Mouse (Mus musculus) lung, postnatal 14 days (tissue): ENCODE data around the gene Dmrt1.

ENCODE experiments used
- DNase-seq: peaks from one replicate; pipeline ENCODE4 v3.0.0; 2021

Gene Dmrt1

DNA sequence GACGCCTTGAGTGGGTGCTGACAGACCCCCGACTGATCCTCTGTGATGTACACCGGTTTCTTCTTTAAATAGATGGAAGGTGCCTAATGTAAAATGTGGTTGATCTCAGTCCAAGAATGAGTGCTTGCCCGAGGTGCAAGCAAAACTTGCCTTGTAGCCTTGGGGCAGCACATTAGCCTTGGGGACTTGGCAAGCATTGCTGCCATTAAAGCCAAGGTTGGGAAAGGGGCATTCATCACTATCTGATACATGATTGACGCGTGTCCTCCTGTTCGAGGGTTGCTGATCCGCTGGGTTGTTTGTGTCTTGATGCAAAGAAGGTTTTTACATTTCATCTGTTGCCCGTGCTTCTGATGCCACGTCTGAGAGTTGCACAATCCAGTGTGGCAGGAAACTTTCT lies 69.0 kb downstream of the Dmrt1 start:
- no peak for DNase-seq

- no peak for DNase-seq
These were observed 69.8 kb downstream of the Dmrt1 start for GRCm38 (mm10) chr19:25574981-25575814.

- no peak for DNase-seq
These were observed 72.9 kb downstream of the Dmrt1 start for GRCm38 (mm10) chr19:25578358-25578757.

- no peak for DNase-seq
These were observed 74.0 kb downstream of the Dmrt1 start for GRCm38 (mm10) chr19:25579440-25579839.

- DNase-seq = no peak
These were observed 92.4 kb downstream of the Dmrt1 start for GRCm38 (mm10) chr19:25597717-25598232.

- no peak for DNase-seq
These were observed 93.2 kb downstream of the Dmrt1 start for GRCm38 (mm10) chr19:25598626-25599025.

- no peak for DNase-seq
These were observed 96.5 kb downstream of the Dmrt1 start for GRCm38 (mm10) chr19:25601966-25602365.

- no peak for DNase-seq
These were observed 102.2 kb downstream of the Dmrt1 start for GRCm38 (mm10) chr19:25607461-25608205.

- no peak for DNase-seq
These were observed 102.8 kb downstream of the Dmrt1 start for GRCm38 (mm10) chr19:25608206-25608580.

GRCm38 (mm10) chr19:25608961-25609850 lies 103.8 kb downstream of the Dmrt1 start:
- DNase-seq = no peak

- no peak for DNase-seq
These were observed 104.6 kb downstream of the Dmrt1 start, which contains the start of gene Dmrt3 for GRCm38 (mm10) chr19:25610015-25610410. Gene Dmrt3 (plus strand): TSS chr19:25610301.

- DNase-seq = no peak
These were observed 105.1 kb downstream of the Dmrt1 start for GRCm38 (mm10) chr19:25610411-25611111.

DNA sequence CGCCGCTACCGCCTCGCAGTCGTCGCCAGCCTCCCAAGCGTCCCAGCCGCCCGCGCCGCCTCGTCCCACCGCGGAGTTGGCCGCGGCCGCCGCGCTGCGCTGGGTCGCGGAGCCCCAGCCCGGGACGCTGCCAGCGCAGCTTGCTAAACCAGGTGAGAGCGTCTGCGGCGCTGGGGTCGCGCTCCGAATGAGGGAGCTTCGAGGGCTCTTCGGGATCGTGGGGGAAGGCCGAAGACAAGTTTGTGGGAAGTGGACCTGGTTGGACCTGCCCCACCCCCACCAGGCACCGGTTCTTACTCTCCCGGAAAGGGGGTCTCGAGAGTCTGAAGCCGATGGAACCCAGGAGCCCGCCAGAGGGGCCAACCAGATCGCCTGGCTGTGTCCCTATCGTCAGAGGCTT lies 105.7 kb downstream of the Dmrt1 start:
- no peak for DNase-seq

DNA sequence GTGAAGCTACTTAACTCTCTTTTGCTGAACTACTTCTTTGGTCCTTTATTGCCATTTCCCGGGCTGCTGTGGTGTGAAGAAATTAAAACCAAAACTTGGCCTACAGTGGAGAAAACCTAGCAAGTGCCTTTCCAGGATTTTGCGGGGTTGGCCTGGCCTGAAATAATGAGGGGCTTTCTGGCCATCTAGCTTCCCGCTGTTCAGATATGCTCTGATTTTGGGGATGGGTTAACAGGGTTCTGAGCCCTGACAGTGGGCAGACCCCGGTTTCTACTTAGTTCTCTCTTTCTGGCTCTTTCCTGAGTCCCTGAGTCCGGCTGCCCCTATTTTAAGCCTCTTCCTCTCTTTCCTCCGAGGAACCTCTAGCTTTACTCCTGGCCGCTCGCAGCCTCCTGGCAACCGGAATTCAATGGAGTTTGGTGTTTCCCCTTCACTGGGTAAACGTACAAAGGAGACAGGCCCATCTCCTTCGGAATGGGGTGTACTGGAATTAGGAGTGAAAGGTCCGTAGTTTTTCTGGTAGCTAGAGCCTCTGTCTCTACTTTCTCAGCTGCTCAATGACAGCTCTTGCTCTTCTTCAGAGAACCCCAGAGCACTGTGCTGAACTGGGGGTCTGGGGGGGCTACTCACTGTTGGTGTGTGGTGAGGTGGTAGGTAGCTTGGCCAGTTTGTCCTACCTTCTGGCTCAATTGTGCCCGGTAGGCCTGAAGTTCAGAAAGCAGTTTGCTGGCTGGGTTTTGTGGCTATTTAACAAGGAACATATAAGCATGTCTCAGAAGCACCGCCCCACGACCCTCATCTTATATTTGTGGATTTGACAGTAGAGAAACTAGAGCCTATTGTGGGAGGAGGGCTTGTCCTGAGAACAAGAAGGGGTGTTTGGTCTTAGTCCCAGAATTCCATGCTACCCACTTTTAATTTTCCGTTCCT lies 106.7 kb downstream of the Dmrt1 start:
- DNase-seq = no peak

GRCm38 (mm10) chr19:25612806-25613295 lies 107.4 kb downstream of the Dmrt1 start:
- DNase-seq = no peak

DNA sequence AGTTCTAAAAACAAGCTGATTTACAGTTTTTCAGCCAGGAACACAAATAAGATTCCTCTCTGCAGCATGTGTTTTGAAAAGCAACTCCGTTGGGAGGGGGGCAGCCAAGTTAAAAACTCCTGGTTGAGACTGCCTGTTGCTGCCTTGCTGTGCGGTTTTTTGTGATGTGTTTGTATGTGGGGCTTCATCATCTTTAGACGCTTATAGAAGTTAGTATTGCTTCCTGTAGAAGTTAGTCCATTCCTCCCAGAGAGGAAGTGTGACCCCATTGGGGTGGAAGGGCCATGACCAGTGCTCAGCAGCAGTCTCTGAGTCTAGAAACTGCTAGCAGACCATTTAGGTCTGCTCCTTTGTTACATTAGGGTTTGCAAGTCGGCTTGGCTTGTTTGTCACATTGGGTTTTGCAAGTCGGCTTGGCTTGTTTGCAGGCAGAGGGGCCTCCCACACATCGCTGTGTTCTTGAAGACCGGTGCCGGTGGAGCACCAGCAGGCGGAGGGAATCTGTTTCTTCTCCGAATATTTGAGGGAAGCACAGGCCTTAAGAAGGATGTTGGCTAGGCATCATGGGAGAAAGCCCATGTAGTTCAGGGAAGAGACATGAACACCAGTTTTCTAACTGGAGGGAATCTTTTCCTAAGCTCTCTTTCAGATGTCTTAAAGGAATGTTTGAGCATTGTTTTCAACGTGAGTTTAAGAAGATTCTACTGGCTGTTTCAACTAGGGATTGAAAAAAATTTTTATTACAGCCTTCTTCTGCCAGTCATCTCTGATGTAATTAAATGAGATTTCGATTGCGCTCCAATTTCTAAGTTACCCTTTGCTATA lies 108.3 kb downstream of the Dmrt1 start:
- DNase-seq = no peak

- DNase-seq = no peak
These were observed 110.5 kb downstream of the Dmrt1 start for GRCm38 (mm10) chr19:25615889-25616288.

- DNase-seq = peak; percentile 74
These were observed 117.2 kb downstream of the Dmrt1 start for GRCm38 (mm10) chr19:25622291-25623251.

DNA sequence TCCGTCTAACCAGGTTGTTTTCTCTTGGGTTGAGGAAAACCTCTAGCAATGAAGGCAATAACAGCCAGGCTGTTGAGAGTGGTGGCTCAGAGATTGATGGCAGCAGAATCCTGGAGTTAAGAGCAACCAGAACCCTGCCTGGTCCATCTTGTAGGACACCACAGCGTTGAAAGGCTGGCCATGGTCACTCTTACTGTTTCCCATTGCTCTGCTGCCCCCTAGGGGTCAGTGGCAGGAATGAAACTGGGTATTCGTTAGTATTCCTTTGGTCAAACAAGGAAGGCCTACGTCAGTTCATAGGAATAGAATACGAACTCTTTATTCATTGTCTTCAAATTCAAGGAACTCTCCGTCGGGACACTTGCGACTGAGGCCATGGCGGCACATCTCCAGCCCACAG lies 123.1 kb downstream of the Dmrt1 start:
- peak; percentile 78 for DNase-seq
